Mouse (Mus musculus) ES-E14 (cell line): ENCODE results near the gene 2310022A10Rik. TPM values are rescaled to one million over a fixed set of nuclear protein-coding genes. Genes with fewer than 3 reads are reported as not detected.
"Not testable (repeated sequence)": the region's sequence is repeated elsewhere in the genome, so short reads cannot be mapped to it uniquely, and the experiment has no call there.

Experiments used
- DNase-seq: peaks from one replicate; pipeline ENCODE4 v3.0.0-alpha.2; 2013; ENCODE audit warnings: low read depth, low spot score
- H3K27ac ChIP-seq: 2 replicates; pipeline ENCODE4 v1.5.1; 2012; ENCODE audit warnings: low read depth, mild to moderate bottlenecking, low read length, moderate library complexity, mixed read lengths; ENCODE audit not compliant: poor library complexity, insufficient read depth, severe bottlenecking
- H3K36me3 ChIP-seq: 2 replicates; pipeline ENCODE4 v1.6.1; 2012; ENCODE audit warnings: mild to moderate bottlenecking, low read length, moderate library complexity, mixed read lengths; ENCODE audit not compliant: control insufficient read depth, poor library complexity, insufficient read depth, severe bottlenecking
- H3K4me1 ChIP-seq, 2 experiments: fragments of 150-350 bp in 1 of 2; sonication (generic) in 1 of 2; 2 replicates each; pipeline ENCODE4 v1.6.1; 2012; ENCODE audit warnings: low read length in 2 of 2, mild to moderate bottlenecking in 1 of 2, mixed read lengths in 1 of 2; ENCODE audit not compliant: control insufficient read depth in 2 of 2, insufficient read depth in 2 of 2, poor library complexity in 1 of 2
- H3K4me3 ChIP-seq, 2 experiments: fragments of 150-350 bp in 1 of 2; sonication (generic) in 1 of 2; 2 replicates each; pipeline ENCODE4 v1.5.1; 2012; ENCODE audit warnings: low read length in 2 of 2, low read depth in 1 of 2, mild to moderate bottlenecking in 1 of 2, mixed read lengths in 1 of 2; ENCODE audit not compliant: insufficient read depth in 1 of 2, poor library complexity in 1 of 2, severe bottlenecking in 1 of 2
- H3K9ac ChIP-seq: 2 replicates; pipeline ENCODE4 v1.6.1; 2012; ENCODE audit warnings: low read depth, mild to moderate bottlenecking, low read length, mixed read lengths; ENCODE audit not compliant: poor library complexity, insufficient read depth, severe bottlenecking
- H3K9me3 ChIP-seq: fragments of 150-350 bp; sonication (generic); 2 replicates; pipeline ENCODE4 v1.6.1; 2012; ENCODE audit warnings: low read depth, mild to moderate bottlenecking, low read length; ENCODE audit not compliant: control insufficient read depth, insufficient read depth
- CHD2 ChIP-seq: IDR thresholded peaks from 2 replicates; pipeline ENCODE4 v1.6.1; 2014; ENCODE audit warnings: mild to moderate bottlenecking, low read depth, low read length, inconsistent platforms
- HCFC1 ChIP-seq: IDR thresholded peaks from 2 replicates; pipeline ENCODE4 v1.6.1; 2012; ENCODE audit warnings: low read length, inconsistent platforms, borderline replicate concordance; ENCODE audit not compliant: insufficient read depth
- MAFK ChIP-seq: IDR thresholded peaks from 2 replicates; pipeline ENCODE4 v1.6.1; 2014; ENCODE audit warnings: mild to moderate bottlenecking, low read depth, low read length, inconsistent platforms; ENCODE audit not compliant: insufficient read depth
- ZC3H11A ChIP-seq: IDR thresholded peaks from 2 replicates; pipeline ENCODE4 v1.6.1; 2012; ENCODE audit warnings: low read depth, mild to moderate bottlenecking, inconsistent platforms, low read length, borderline replicate concordance
- ZNF384 ChIP-seq: IDR thresholded peaks from 2 replicates; pipeline ENCODE4 v1.6.1; 2012; ENCODE audit warnings: low read depth, low read length, inconsistent platforms
- in situ Hi-C, 2 experiments: fragments of 600-800 bp; cut with MboI; formaldehyde crosslinking; loops; one replicate each; pipeline ENCODE4 v1.15.1; 2025; ENCODE audit warnings: low sequenced_read_pairs in 2 of 2, inconsistent platforms in 1 of 2; ENCODE audit not compliant: unreplicated experiment in 2 of 2
- total RNA-seq: library from RNA; depleted of rRNA; stranded (reverse); fragments of 300-350 nt; gene quantifications from 2 replicates; pipeline ENCODE4 v1.2.3, GENCODE M21; 2012

Gene 2310022A10Rik
- total RNA-seq, 1 experiment, result 15.9 TPM

GRCm38 (mm10) chr7:27621028-27621427 lies 68.0 kb downstream of the 2310022A10Rik start:
- in situ Hi-C loops, result no loop called here
- Histone ChIP-seq H3K4me1 (peaks cover 3 to 19% of the 10 kb centered on the region in 2 experiments; a peak in 2 of 4 replicates), H3K36me3 (peaks cover 19% of the 10 kb centered on the region), H3K27ac (no peak overlapping the region), H3K9me3 (no peaks in the 10 kb centered on the region), H3K9ac (no peak overlapping the region), H3K4me3 (no peak overlapping the region)
- no peak for DNase-seq
- TF ChIP-seq ZC3H11A, result no peak
- no peak for TF ChIP-seq ZNF384
- no peak for TF ChIP-seq CHD2
- TF ChIP-seq MAFK, result no peak
- TF ChIP-seq HCFC1, result no peak

GRCm38 (mm10) chr7:27622234-27622633 lies 69.2 kb downstream of the 2310022A10Rik start:
- in situ Hi-C loops, result no loop called here
- Histone ChIP-seq H3K4me1 (peaks cover 3 to 19% of the 10 kb centered on the region in 2 experiments; a peak in 2 of 4 replicates), H3K27ac (no peak overlapping the region; the same call in 1 of the 2 replicates), H3K4me3 (no peak overlapping the region), H3K9ac (no peak overlapping the region), H3K9me3 (no peaks in the 10 kb centered on the region), H3K36me3 (peaks cover 20% of the 10 kb centered on the region)
- TF ChIP-seq ZNF384, result no peak
- no peak for TF ChIP-seq MAFK
- no peak for TF ChIP-seq ZC3H11A
- TF ChIP-seq CHD2, result no peak
- TF ChIP-seq HCFC1, result no peak
- peak; percentile 60 for DNase-seq

- no peak overlapping the region for H3K4me3 ChIP-seq
- H3K9ac ChIP-seq, result no peak overlapping the region
- DNase-seq, result no peak
- peaks cover 21% of the 10 kb centered on the region for H3K36me3 ChIP-seq
- H3K4me1 ChIP-seq, result peaks cover 3 to 19% of the 10 kb centered on the region in 2 experiments; a peak in 3 of 4 replicates
- in situ Hi-C loops, result no loop called here
- no peak for TF ChIP-seq CHD2
- TF ChIP-seq HCFC1, result no peak
- no peak for TF ChIP-seq MAFK
- TF ChIP-seq ZNF384, result no peak
- TF ChIP-seq ZC3H11A, result no peak
- H3K9me3 ChIP-seq, result no peaks in the 10 kb centered on the region
- no peak overlapping the region for H3K27ac ChIP-seq
These were observed 71.9 kb downstream of the 2310022A10Rik start for GRCm38 (mm10) chr7:27624967-27625366.

GRCm38 (mm10) chr7:27627707-27628106 lies 74.7 kb downstream of the 2310022A10Rik start:
- Histone ChIP-seq H3K36me3 (peaks cover 20% of the 10 kb centered on the region), H3K9me3 (no peaks in the 10 kb centered on the region), H3K4me3 (no peak overlapping the region), H3K27ac (no peak overlapping the region), H3K4me1 (peaks cover 2 to 9% of the 10 kb centered on the region in 2 experiments; a peak in 2 of 4 replicates), H3K9ac (no peak overlapping the region)
- in situ Hi-C loops, result no loop called here
- DNase-seq, result no peak
- no peak for TF ChIP-seq ZNF384
- TF ChIP-seq CHD2, result no peak
- no peak for TF ChIP-seq ZC3H11A
- TF ChIP-seq MAFK, result no peak
- TF ChIP-seq HCFC1, result no peak

GRCm38 (mm10) chr7:27628190-27628589 lies 75.2 kb downstream of the 2310022A10Rik start:
- peaks cover 0 to 9% of the 10 kb centered on the region in 2 experiments; a peak in 2 of 4 replicates for H3K4me1 ChIP-seq
- in situ Hi-C loops, result no loop called here
- TF ChIP-seq ZNF384 (no peak), ZC3H11A (no peak)

GRCm38 (mm10) chr7:27628816-27629215 lies 75.8 kb downstream of the 2310022A10Rik start:
- H3K4me3 ChIP-seq, H3K9me3 ChIP-seq, DNase-seq, in situ Hi-C loops, H3K27ac ChIP-seq, H3K9ac ChIP-seq: not testable (repeated sequence)
- H3K36me3 ChIP-seq, result peaks cover 24% of the 10 kb centered on the region
- H3K4me1 ChIP-seq, result peaks cover 0 to 13% of the 10 kb centered on the region in 2 experiments; a peak in 2 of 4 replicates

More at GRCm38 (mm10) chr7:27628190-27628589, 75.2 kb downstream of the 2310022A10Rik start:
- DNase-seq, result no peak
- H3K36me3 ChIP-seq, result peaks cover 20% of the 10 kb centered on the region
- H3K4me3 ChIP-seq, result no peak overlapping the region
- H3K9me3 ChIP-seq, result no peaks in the 10 kb centered on the region
- no peak overlapping the region for H3K27ac ChIP-seq
- no peak overlapping the region for H3K9ac ChIP-seq
